Mouse (Mus musculus) G1E (cell line): Measurements from ENCODE around the gene Magoh.

ENCODE experiments used
- CTCF ChIP-seq: IDR thresholded peaks from 2 replicates; pipeline ENCODE4 v1.5.1; 2012; ENCODE audit warnings: low read depth, low read length, inconsistent platforms, mixed read lengths
- GATA1 ChIP-seq: IDR thresholded peaks from 2 replicates; pipeline ENCODE4 v1.6.1; 2012; ENCODE audit warnings: borderline replicate concordance, low read length, inconsistent platforms, mixed read lengths
- GATA2 ChIP-seq: IDR thresholded peaks from 2 replicates; pipeline ENCODE4 v1.6.1; 2012; ENCODE audit warnings: low read depth, low read length, inconsistent platforms, borderline replicate concordance

GRCm38 (mm10) chr4:107835508-107835909 is 44.0 kb upstream of the Magoh start:
- no peak for TF ChIP-seq CTCF
- no peak for TF ChIP-seq GATA2
- TF ChIP-seq GATA1: no peak
